Mouse (Mus musculus): ENCODE measurements around the gene Selenoo. TPM values are rescaled to one million over a fixed set of nuclear protein-coding genes. Genes with fewer than 3 reads are reported as not detected.

The Selenoo gene
- polyA plus RNA-seq, 1 experiment from 2014 or later: 21.4 TPM

DNA sequence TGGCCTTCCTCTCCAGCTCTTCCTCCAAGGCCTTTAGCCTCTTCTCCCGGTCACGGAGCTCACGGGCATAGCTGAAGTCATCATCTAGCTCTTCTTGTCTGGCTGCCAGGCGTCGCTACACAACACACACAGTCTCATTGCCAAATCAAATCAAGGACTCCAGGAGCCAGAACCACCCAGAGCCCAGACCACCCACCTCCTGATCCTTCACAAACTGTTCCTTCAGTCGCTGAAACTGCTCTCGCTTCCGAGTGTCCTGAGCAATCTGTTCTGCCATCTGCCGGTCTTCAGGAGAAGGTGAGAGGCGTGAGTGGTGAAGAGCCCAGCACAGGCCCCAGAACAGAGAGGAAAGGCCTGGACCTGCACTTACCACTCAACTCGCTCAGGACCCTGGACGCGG lies 17.2 kb downstream of the Selenoo start:
- H3K4me2 ChIP-seq (replicated peaks; ENCODE audit: low read depth, low read length): no peak overlapping the region
- no peak overlapping the region for H3K27ac ChIP-seq (ENCODE audit: low read depth, low read length)
- no peaks in the 10 kb centered on the region for H3K9me3 ChIP-seq (ENCODE audit: control insufficient read depth, low read length)
- H3K36me3 ChIP-seq (ENCODE audit: control insufficient read depth, insufficient read depth, low read length): peaks cover 90% of the 10 kb centered on the region
- no peaks in the 10 kb centered on the region for H3K27me3 ChIP-seq (ENCODE audit: control insufficient read depth, insufficient read depth, low read length)
- no peak overlapping the region for H3K4me3 ChIP-seq (ENCODE audit: low read length)
- ATAC-seq (ENCODE audit: low FRiP score, low TSS enrichment): no peak
- WGBS: 91% methylated on average over 13 of the region's 13 CpGs
- H3K4me1 ChIP-seq (ENCODE audit: control insufficient read depth, insufficient read depth, low read length): no peaks in the 10 kb centered on the region
- H3K9ac ChIP-seq (ENCODE audit: low read depth, low read length): no peak overlapping the region

DNA sequence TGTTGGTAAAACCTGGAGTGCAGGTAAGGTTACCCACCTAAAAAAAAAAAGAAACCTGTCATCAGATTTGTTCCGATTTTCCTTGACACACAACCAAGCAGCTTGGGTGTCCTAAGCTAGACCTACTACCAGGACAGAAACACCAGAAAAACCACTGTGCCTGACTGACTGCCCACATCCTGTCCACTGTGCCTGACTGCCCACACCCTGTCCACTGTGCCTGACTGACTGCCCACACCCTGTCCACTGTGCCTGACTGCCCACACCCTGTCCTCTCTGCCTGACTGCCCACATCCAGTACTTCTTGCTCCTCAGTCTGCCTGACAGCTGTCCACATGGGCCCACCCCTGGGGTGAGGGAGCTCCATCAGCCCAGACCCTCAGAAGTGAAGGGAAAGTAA lies 18.1 kb downstream of the Selenoo start:
- H3K9ac ChIP-seq (ENCODE audit: low read depth, low read length): no peak overlapping the region
- H3K9me3 ChIP-seq (ENCODE audit: control insufficient read depth, low read length): no peaks in the 10 kb centered on the region
- no peak overlapping the region for H3K27ac ChIP-seq (ENCODE audit: low read depth, low read length)
- H3K4me3 ChIP-seq (ENCODE audit: low read length): no peak overlapping the region
- no peak overlapping the region for H3K4me2 ChIP-seq (replicated peaks; ENCODE audit: low read depth, low read length)
- ATAC-seq (ENCODE audit: low FRiP score, low TSS enrichment): no peak
- peaks cover 89% of the 10 kb centered on the region for H3K36me3 ChIP-seq (ENCODE audit: control insufficient read depth, insufficient read depth, low read length)
- no peaks in the 10 kb centered on the region for H3K27me3 ChIP-seq (ENCODE audit: control insufficient read depth, insufficient read depth, low read length)
- no peaks in the 10 kb centered on the region for H3K4me1 ChIP-seq (ENCODE audit: control insufficient read depth, insufficient read depth, low read length)
- 96% methylated on average over 1 of the region's 1 CpGs for WGBS

DNA sequence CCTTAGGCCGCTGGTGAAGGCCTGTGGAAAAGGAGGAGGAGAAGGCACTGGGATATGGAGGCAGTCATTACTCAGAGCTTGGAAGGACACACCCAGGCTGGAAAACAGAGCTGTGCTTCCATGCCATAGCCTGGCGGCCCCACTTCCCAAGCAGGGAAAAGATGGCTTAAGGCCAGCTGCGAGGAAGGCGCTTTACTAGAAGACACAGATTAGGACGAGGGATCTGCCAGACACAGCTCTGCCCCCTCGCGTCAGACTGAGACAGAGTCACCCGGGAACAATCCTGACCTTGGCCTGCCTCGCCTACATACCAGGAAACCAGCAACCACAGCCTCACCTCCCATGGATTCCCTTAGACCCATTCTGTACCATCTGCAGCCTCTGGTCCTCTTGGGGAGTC lies 21.3 kb downstream of the Selenoo start:
- 83% methylated on average over 9 of the region's 9 CpGs for WGBS

DNA sequence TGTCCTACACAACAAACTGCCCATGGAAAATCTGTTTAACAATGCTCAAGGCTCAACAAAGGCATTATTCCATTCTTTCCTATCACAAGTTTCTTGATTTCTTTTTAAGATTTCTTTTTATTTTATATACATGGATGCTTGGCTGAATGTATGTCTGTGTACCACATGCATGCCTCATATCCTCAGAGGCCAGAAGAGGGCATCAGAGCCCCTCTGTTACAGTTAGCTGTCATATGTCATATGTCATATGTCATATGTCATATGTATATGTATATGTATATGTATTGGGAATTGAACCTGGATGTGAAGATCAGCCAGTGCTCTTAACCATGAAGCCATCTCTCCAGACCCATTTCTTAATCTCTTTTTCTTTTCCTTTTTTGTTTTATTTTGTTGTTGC lies 29.1 kb downstream of the Selenoo start:
- no peak for ATAC-seq (ENCODE audit: low FRiP score, low TSS enrichment)
- H3K9me3 ChIP-seq (ENCODE audit: control insufficient read depth, low read length): no peaks in the 10 kb centered on the region
- no peaks in the 10 kb centered on the region for H3K27me3 ChIP-seq (ENCODE audit: control insufficient read depth, insufficient read depth, low read length)
- H3K9ac ChIP-seq (ENCODE audit: low read depth, low read length): no peak overlapping the region
- peaks cover 15% of the 10 kb centered on the region; the same call in 1 of the 2 replicates for H3K4me1 ChIP-seq (ENCODE audit: control insufficient read depth, insufficient read depth, low read length)
- H3K4me2 ChIP-seq (replicated peaks; ENCODE audit: low read depth, low read length): no peak overlapping the region
- no peak overlapping the region for H3K4me3 ChIP-seq (ENCODE audit: low read length)
- peaks cover 46% of the 10 kb centered on the region for H3K36me3 ChIP-seq (ENCODE audit: control insufficient read depth, insufficient read depth, low read length)
- no peak overlapping the region for H3K27ac ChIP-seq (ENCODE audit: low read depth, low read length)

More for the DNA sequence above, 21.3 kb downstream of the Selenoo start:
- Histone ChIP-seq H3K27me3 (ENCODE audit: control insufficient read depth, insufficient read depth, low read length) (no peaks in the 10 kb centered on the region), H3K4me3 (ENCODE audit: low read length) (no peak overlapping the region), H3K27ac (ENCODE audit: low read depth, low read length) (no peak overlapping the region), H3K4me1 (ENCODE audit: control insufficient read depth, insufficient read depth, low read length) (no peaks in the 10 kb centered on the region), H3K9me3 (ENCODE audit: control insufficient read depth, low read length) (no peaks in the 10 kb centered on the region), H3K36me3 (ENCODE audit: control insufficient read depth, insufficient read depth, low read length) (peaks cover 78% of the 10 kb centered on the region), H3K9ac (ENCODE audit: low read depth, low read length) (no peak overlapping the region), H3K4me2 (replicated peaks; ENCODE audit: low read depth, low read length) (no peak overlapping the region)
- ATAC-seq (ENCODE audit: low FRiP score, low TSS enrichment): no peak

DNA sequence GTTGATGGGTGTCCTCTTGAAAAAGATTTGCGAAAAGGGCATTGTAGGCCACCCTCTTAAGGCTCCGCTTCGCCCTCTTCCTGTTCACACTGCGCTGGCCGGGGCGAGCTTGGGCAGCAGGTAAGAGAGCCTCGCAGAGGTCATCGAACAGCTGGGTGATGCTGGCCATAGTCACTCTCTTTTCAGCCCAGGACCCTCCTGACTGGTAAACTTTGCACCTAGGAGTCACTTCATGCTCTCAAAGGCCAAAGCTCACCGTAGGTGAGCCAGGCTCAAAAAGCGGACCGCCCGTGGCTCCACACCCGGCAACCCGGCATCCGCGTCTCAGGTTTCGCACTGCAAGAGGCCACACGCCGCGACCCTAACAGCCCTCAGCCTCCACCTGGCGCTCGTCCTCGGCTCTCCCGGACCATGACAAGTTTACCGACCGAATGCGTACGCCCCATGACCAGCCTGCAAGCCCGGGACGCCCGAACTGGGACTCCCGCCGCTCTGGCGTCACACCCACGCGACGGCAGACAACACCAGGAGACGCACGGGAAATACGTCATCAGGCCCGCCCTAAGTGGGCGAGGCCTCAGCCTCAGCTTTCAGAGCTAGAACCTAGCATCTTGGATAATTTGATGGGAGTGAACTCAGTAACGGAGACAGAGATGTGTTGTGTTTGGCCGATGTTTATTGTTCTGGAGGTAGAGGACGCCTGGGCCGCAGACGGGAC lies 33.9 kb downstream of the Selenoo start, which contains the start of gene Tubgcp6:
Gene Tubgcp6, minus strand, starts transcription at position 464 of the 718 bp plus-strand sequence.
- peak; percentile 84 for ATAC-seq (ENCODE audit: low FRiP score, low TSS enrichment)
- Histone ChIP-seq H3K4me2 (replicated peaks; ENCODE audit: low read depth, low read length) (peak within 1 kb of the TSS; percentile 80), H3K27me3 (ENCODE audit: control insufficient read depth, insufficient read depth, low read length) (no peaks in the 10 kb centered on the region), H3K9me3 (ENCODE audit: control insufficient read depth, low read length) (no peaks in the 10 kb centered on the region), H3K4me3 (ENCODE audit: low read length) (peak within 1 kb of the TSS; percentile 85), H3K9ac (ENCODE audit: low read depth, low read length) (peak within 1 kb of the TSS; percentile 84), H3K36me3 (ENCODE audit: control insufficient read depth, insufficient read depth, low read length) (peaks cover 17% of the 10 kb centered on the region; the same call in 1 of the 2 replicates), H3K27ac (ENCODE audit: low read depth, low read length) (peak within 1 kb of the TSS; percentile 65; the same call in 1 of the 2 replicates), H3K4me1 (ENCODE audit: control insufficient read depth, insufficient read depth, low read length) (peaks cover 27% of the 10 kb centered on the region; the same call in 1 of the 2 replicates)
- under 1% methylated on average over 47 of the region's 47 CpGs for WGBS

DNA sequence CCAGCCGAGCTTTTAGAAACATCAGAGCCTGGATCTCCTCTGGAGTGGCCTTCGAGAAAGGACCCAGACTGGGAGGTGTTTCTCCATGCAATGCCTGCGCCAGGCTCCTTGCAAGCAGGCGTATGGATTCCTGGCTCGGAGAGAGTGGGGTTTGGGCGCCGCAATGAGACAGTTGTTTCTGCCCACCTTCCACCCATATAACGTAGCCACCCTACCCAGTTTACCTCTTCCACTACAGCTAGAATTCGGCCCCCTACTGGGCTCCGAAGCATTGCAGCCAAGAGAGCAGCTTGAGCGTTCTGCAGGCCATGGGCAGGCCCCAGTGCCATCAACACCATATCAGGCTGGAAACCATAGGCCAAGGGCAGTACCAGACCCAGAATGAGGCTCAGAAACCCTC lies 34.7 kb downstream of the Selenoo start:
- Histone ChIP-seq H3K4me2 (replicated peaks; ENCODE audit: low read depth, low read length) (peak overlapping the region; percentile 80), H3K27me3 (ENCODE audit: control insufficient read depth, insufficient read depth, low read length) (no peaks in the 10 kb centered on the region), H3K36me3 (ENCODE audit: control insufficient read depth, insufficient read depth, low read length) (peaks cover 9% of the 10 kb centered on the region; the same call in 1 of the 2 replicates), H3K4me3 (ENCODE audit: low read length) (peak overlapping the region; percentile 85), H3K9me3 (ENCODE audit: control insufficient read depth, low read length) (no peaks in the 10 kb centered on the region), H3K9ac (ENCODE audit: low read depth, low read length) (peak overlapping the region; percentile 84), H3K4me1 (ENCODE audit: control insufficient read depth, insufficient read depth, low read length) (peaks cover 31% of the 10 kb centered on the region; the same call in 1 of the 2 replicates), H3K27ac (ENCODE audit: low read depth, low read length) (peak overlapping the region; percentile 65; the same call in 1 of the 2 replicates)
- peak; percentile 5; the same call in 1 of the 2 replicates for ATAC-seq (ENCODE audit: low FRiP score, low TSS enrichment)
- WGBS: 22% methylated on average over 11 of the region's 11 CpGs

DNA sequence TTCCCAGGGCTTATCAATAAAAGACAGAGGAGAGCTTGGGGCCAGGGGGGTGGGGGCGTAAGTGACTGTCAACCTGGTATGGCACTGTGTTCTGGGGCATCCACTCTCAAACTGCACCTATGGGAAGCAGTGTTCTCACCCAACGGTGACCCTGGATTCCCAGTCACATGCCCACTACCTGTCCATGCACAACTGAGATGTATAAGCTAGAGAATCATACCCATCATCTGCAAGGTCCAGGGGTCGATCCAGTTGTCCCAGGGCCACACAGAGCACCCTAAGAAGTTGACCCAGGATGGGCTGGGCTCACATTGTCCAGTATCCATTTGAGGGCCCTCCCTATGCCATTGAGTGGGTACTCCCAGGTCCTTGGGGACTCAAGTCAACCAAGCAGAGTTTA lies 35.4 kb downstream of the Selenoo start:
- 99% methylated on average over 3 of the region's 3 CpGs for WGBS
- 0 out of 2 replicates have a peak, but pooled peaks cover 5% of the 10 kb centered on the region for H3K36me3 ChIP-seq (ENCODE audit: control insufficient read depth, insufficient read depth, low read length)
- ATAC-seq (ENCODE audit: low FRiP score, low TSS enrichment): no peak

DNA sequence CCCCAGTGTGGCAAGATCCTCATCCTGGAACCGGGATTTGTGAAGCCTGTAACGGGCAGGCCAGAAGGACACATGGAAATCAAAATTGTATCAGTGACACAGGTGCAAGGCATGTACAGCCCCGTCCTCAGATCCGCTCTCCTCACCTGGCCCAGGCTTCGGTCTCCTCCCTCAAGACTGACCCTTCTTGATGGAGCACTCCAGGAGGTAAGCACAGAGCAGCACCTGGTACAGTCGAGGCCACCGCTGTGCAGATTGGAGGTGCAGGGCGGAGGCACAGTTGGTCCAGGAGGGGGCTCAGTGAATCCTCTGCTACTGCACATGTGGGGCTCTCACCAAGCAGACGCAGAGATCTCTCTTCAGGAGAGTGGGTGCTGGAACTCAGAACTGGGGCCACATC lies 36.5 kb downstream of the Selenoo start:
- H3K9me3 ChIP-seq (ENCODE audit: control insufficient read depth, low read length): no peaks in the 10 kb centered on the region
- no peaks in the 10 kb centered on the region for H3K27me3 ChIP-seq (ENCODE audit: control insufficient read depth, insufficient read depth, low read length)
- H3K4me2 ChIP-seq (replicated peaks; ENCODE audit: low read depth, low read length): no peak overlapping the region
- H3K4me1 ChIP-seq (ENCODE audit: control insufficient read depth, insufficient read depth, low read length): peaks cover 30% of the 10 kb centered on the region; the same call in 1 of the 2 replicates
- no peak overlapping the region for H3K4me3 ChIP-seq (ENCODE audit: low read length)
- H3K9ac ChIP-seq (ENCODE audit: low read depth, low read length): no peak overlapping the region
- no peak for ATAC-seq (ENCODE audit: low FRiP score, low TSS enrichment)
- H3K36me3 ChIP-seq (ENCODE audit: control insufficient read depth, insufficient read depth, low read length): 0 out of 2 replicates have a peak, but pooled peaks cover under 1% of the 10 kb centered on the region
- no peak overlapping the region for H3K27ac ChIP-seq (ENCODE audit: low read depth, low read length)
- WGBS: 92% methylated on average over 9 of the region's 9 CpGs

More for the DNA sequence above, 35.4 kb downstream of the Selenoo start:
- Histone ChIP-seq H3K27ac (ENCODE audit: low read depth, low read length) (no peak overlapping the region), H3K9me3 (ENCODE audit: control insufficient read depth, low read length) (no peaks in the 10 kb centered on the region), H3K27me3 (ENCODE audit: control insufficient read depth, insufficient read depth, low read length) (no peaks in the 10 kb centered on the region), H3K9ac (ENCODE audit: low read depth, low read length) (peak overlapping the region; percentile 84; the same call in 1 of the 2 replicates), H3K4me2 (replicated peaks; ENCODE audit: low read depth, low read length) (no peak overlapping the region), H3K4me3 (ENCODE audit: low read length) (no peak overlapping the region), H3K4me1 (ENCODE audit: control insufficient read depth, insufficient read depth, low read length) (peaks cover 31% of the 10 kb centered on the region; the same call in 1 of the 2 replicates)

DNA sequence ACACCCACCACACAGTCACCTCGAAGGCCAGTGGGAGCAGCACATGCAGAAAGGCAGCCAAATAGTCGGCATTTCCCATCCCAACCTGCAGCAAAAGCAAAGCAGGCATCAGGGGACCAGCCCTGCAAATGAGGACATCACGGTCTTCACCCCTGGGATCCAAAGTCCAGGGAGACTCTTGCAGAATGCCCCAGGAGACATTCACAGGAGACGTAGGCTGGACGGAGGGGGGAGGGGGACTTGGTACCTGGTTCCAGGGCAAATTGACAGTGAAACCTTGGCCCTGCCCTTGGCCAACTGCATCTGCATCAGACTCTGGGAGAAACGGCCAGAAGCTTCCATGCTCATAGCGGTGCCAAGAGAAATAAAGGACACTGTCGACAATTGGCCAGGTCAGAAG lies 37.7 kb downstream of the Selenoo start:
- WGBS: 93% methylated on average over 8 of the region's 8 CpGs
- Histone ChIP-seq H3K36me3 (ENCODE audit: control insufficient read depth, insufficient read depth, low read length) (no peaks in the 10 kb centered on the region), H3K4me2 (replicated peaks; ENCODE audit: low read depth, low read length) (no peak overlapping the region), H3K27ac (ENCODE audit: low read depth, low read length) (no peak overlapping the region), H3K9me3 (ENCODE audit: control insufficient read depth, low read length) (no peaks in the 10 kb centered on the region), H3K9ac (ENCODE audit: low read depth, low read length) (no peak overlapping the region), H3K4me3 (ENCODE audit: low read length) (no peak overlapping the region), H3K27me3 (ENCODE audit: control insufficient read depth, insufficient read depth, low read length) (no peaks in the 10 kb centered on the region), H3K4me1 (ENCODE audit: control insufficient read depth, insufficient read depth, low read length) (peaks cover 20% of the 10 kb centered on the region; the same call in 1 of the 2 replicates)
- ATAC-seq (ENCODE audit: low FRiP score, low TSS enrichment): no peak
